ENCODE assay signal across 17 mouse cellular contexts in genomic region chr17:33676086-33676485, GRCm38 (mm10). TPM values are rescaled to one million over a fixed set of nuclear protein-coding genes. Genes with fewer than 3 reads are reported as not detected.
"Had no signal": no experiment of that assay in that cellular context is flagged by ENCODE, and none has a peak within 500 bp of the region (broad histone marks: within the 10 kb centered on the region; RNA-seq: fewer than 3 reads in every experiment).

No protein-coding gene starts in this region.

- H3K9ac ChIP-seq: heart, embryonic 12.5 days; hindbrain, embryonic 12.5 days; hindbrain, embryonic 14.5 days; limb, embryonic 13.5 days; limb, embryonic 15.5 days; liver, embryonic 13.5 days had no signal

- ATAC-seq: hindbrain, embryonic 16.5 days had no signal

- H3K27ac ChIP-seq: heart, embryonic 10.5 days; hindbrain, embryonic 10.5 days; hindbrain, embryonic 12.5 days; hindbrain, embryonic 14.5 days; limb, embryonic 13.5 days; limb, embryonic 15.5 days; liver, embryonic 13.5 days had no signal

- H3K4me1 ChIP-seq: heart, embryonic 10.5 days; hindbrain, embryonic 10.5 days had no signal

- H3K9me3 ChIP-seq: heart, embryonic 10.5 days; heart, embryonic 12.5 days; hindbrain, embryonic 10.5 days; hindbrain, embryonic 12.5 days; limb, embryonic 13.5 days; limb, embryonic 15.5 days; liver, embryonic 13.5 days had no signal

- H3K4me3 ChIP-seq: heart, embryonic 10.5 days; heart, embryonic 12.5 days; hindbrain, embryonic 10.5 days; hindbrain, embryonic 12.5 days; limb, embryonic 13.5 days; limb, embryonic 15.5 days; liver, embryonic 13.5 days had no signal

- H3K4me2 ChIP-seq: heart, embryonic 12.5 days; hindbrain, embryonic 12.5 days; hindbrain, embryonic 14.5 days; limb, embryonic 13.5 days; limb, embryonic 15.5 days; liver, embryonic 11.5 days; liver, embryonic 13.5 days had no signal

- DNase-seq: heart, postnatal 4 days; kidney, adult 11 months; layer of hippocampus, adult 9-11 months; layer of hippocampus, postnatal 36 days; left cerebral cortex, postnatal 4 days; liver, embryonic 13.5 days had no signal

- H3K27me3 ChIP-seq: heart, embryonic 12.5 days; hindbrain, embryonic 12.5 days; limb, embryonic 13.5 days; limb, embryonic 15.5 days; liver, embryonic 13.5 days had no signal

RNA-seq across cellular contexts. Expression of gene Pram1, which starts 38.2 kb away (rescaled TPM):
- total RNA-seq: gastrocnemius, postnatal 14 days; heart, postnatal 4 days; left cerebral cortex, postnatal 25 days had no signal
